Mouse (Mus musculus): ENCODE measurements around the gene Kti12. TPM values are rescaled to one million over a fixed set of nuclear protein-coding genes. Genes with fewer than 3 reads are reported as not detected.

The Kti12 gene
- polyA plus RNA-seq (2016; fragmentation: Nextera tagmentation; extraction: Ambion mirVana), result 65.3 and 70.6 TPM in 2 replicates

- WGBS, result under 1% methylated on average over 77 of the region's 77 CpGs
- Histone ChIP-seq H3K9me3 (no peaks in the 10 kb centered on the region), H3K36me3 (replicated peaks) (peaks cover 27% of the 10 kb centered on the region), H3K27ac (replicated peaks) (peak within 1 kb of the TSS; percentile 88), H3K4me3 (peak within 1 kb of the TSS; percentile 97), H3K4me1 (peaks cover 25% of the 10 kb centered on the region), H3K27me3 (replicated peaks; ENCODE audit: low read depth, poor library complexity, severe bottlenecking) (no peaks in the 10 kb centered on the region)
- DNase-seq (ENCODE audit: low spot score), result peak; percentile 85
These were observed at the start of gene Kti12 for GRCm38 (mm10) chr4:108847715-108848504. Gene Kti12, plus strand, starts transcription at chr4:108847785.

DNA sequence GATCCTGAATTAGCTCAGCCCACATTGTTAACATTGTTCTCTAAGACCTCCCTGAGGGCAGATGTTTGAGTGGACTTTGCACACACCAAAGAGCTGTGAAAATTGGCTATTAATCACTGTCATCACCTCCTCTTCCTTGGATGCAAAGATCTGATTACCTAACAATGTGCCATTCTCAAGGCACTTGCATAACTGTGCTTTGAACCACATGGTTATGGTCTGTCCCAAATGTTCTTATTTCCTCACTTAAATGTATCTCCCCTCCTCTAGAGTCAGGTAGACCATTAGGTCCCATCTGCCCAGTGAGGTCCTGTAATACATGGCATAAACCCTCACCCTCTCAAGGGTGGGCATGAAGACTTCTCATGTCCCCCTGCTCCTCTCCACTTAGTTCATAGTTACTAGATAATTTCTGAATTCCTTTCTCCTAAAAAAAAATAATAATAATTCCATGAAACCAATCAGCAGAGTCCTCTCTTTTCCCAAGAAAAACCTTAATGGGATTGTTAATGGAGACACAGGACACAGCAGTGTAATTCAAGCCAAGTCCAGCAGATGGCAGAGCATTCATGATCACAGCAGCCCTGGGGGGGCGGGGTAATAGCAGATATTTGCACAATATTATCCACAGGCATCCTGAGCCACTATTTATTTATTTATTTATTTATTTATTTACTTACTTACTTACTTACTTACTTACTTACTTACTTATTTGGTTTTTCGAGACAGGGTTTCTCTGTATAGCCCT, 49.3 kb upstream of the Kti12 start:
- peak; percentile 56 for DNase-seq (ENCODE audit: low spot score)
- no peaks in the 10 kb centered on the region for H3K36me3 ChIP-seq (replicated peaks)
- no peak overlapping the region for H3K4me3 ChIP-seq
- 54% methylated on average over 2 of the region's 2 CpGs for WGBS
- peaks cover 16% of the 10 kb centered on the region for H3K4me1 ChIP-seq
- H3K9me3 ChIP-seq, result no peaks in the 10 kb centered on the region
- H3K27ac ChIP-seq (replicated peaks), result no peak overlapping the region
- H3K27me3 ChIP-seq (replicated peaks; ENCODE audit: low read depth, poor library complexity, severe bottlenecking), result no peaks in the 10 kb centered on the region

DNA sequence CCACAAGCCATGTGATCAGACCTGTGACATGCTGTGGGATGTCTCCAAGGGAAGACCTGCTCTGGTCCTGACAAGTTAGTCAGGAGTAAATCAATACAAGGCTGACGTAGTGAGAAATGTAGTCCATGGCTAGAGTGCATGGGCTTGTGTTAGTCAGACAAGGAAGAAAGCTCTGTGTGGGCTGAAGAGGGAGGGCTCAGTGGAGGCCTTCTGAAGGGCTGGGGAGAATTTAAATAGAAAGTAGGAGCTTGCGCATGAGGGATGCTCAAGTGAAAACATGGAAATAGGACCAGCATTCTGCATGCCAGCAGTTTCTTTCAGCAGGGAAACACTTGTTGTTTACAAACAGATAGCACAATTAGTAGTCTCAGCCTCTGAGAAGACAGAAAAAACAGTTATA, 44.0 kb upstream of the Kti12 start:
- no peak overlapping the region for H3K27ac ChIP-seq (replicated peaks)
- H3K9me3 ChIP-seq, result no peaks in the 10 kb centered on the region
- DNase-seq (ENCODE audit: low spot score), result no peak
- H3K27me3 ChIP-seq (replicated peaks; ENCODE audit: low read depth, poor library complexity, severe bottlenecking), result no peaks in the 10 kb centered on the region
- no peak overlapping the region for H3K4me3 ChIP-seq
- no peaks in the 10 kb centered on the region; the same call in 1 of the 2 replicates for H3K4me1 ChIP-seq
- H3K36me3 ChIP-seq (replicated peaks), result no peaks in the 10 kb centered on the region
- 84% methylated on average over 2 of the region's 2 CpGs for WGBS

DNA sequence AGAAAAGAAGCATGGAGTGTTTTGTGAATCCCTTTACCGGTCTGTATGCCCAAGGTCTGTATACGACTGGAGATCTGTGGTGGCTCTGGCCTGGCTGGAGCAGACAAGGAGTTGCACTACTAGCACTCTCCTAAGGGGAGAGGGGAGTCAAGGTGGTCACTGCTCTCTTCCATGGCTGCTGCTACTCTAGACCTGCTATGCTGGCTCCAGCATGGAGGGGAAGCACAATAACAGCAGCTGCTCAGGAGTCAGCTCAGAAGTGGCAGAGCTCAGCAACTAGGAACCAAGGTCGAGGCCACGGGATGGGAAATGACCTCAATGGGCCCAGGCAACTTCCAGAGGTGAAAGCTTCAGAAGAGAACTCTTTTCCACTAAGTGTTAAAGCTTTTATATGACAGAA, 36.4 kb upstream of the Kti12 start:
- Histone ChIP-seq H3K27me3 (replicated peaks; ENCODE audit: low read depth, poor library complexity, severe bottlenecking) (no peaks in the 10 kb centered on the region), H3K9me3 (no peaks in the 10 kb centered on the region), H3K36me3 (replicated peaks) (peaks cover 20% of the 10 kb centered on the region), H3K4me3 (no peak overlapping the region), H3K4me1 (no peaks in the 10 kb centered on the region), H3K27ac (replicated peaks) (no peak overlapping the region)
- WGBS, result 59% methylated on average over 4 of the region's 4 CpGs
- DNase-seq (ENCODE audit: low spot score), result no peak

DNA sequence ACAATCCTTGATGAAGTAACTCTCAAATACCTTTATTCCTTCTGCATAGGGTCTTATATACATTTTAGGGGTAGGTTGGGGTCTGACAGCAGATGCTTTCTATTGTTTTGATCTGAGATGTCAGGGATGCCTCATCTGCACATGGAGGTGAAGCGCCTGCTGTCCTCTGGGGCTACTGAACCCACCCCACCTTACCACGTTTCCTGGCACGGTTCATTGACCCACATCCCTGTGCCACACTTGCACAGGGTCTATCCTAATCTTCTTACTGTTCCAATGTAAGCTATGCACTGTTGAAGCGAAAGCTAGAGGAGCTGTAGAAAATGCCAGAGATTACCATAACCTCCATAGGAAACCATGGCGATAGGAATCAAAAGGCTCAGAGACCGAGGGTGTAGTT, 36.0 kb upstream of the Kti12 start:
- H3K27ac ChIP-seq (replicated peaks), result no peak overlapping the region
- H3K9me3 ChIP-seq, result no peaks in the 10 kb centered on the region
- peaks cover 20% of the 10 kb centered on the region for H3K36me3 ChIP-seq (replicated peaks)
- H3K4me3 ChIP-seq, result no peak overlapping the region
- no peak for DNase-seq (ENCODE audit: low spot score)
- H3K27me3 ChIP-seq (replicated peaks; ENCODE audit: low read depth, poor library complexity, severe bottlenecking), result no peaks in the 10 kb centered on the region
- WGBS, result 76% methylated on average over 6 of the region's 6 CpGs
- no peaks in the 10 kb centered on the region for H3K4me1 ChIP-seq

- Histone ChIP-seq H3K9me3 (no peaks in the 10 kb centered on the region), H3K27me3 (replicated peaks; ENCODE audit: low read depth, poor library complexity, severe bottlenecking) (no peaks in the 10 kb centered on the region), H3K27ac (replicated peaks) (no peak overlapping the region), H3K4me3 (no peak overlapping the region), H3K4me1 (no peaks in the 10 kb centered on the region), H3K36me3 (replicated peaks) (peaks cover 97% of the 10 kb centered on the region)
- no peak for DNase-seq (ENCODE audit: low spot score)
- 96% methylated on average over 3 of the region's 3 CpGs for WGBS
These were observed 21.9 kb upstream of the Kti12 start for GRCm38 (mm10) chr4:108825677-108826076.

GRCm38 (mm10) chr4:108826096-108826495, 21.5 kb upstream of the Kti12 start:
- no peaks in the 10 kb centered on the region for H3K9me3 ChIP-seq
- WGBS, result 92% methylated on average over 1 of the region's 1 CpGs
- no peak overlapping the region for H3K27ac ChIP-seq (replicated peaks)
- H3K36me3 ChIP-seq (replicated peaks), result peaks cover 92% of the 10 kb centered on the region
- no peak for DNase-seq (ENCODE audit: low spot score)
- H3K4me1 ChIP-seq, result no peaks in the 10 kb centered on the region
- H3K27me3 ChIP-seq (replicated peaks; ENCODE audit: low read depth, poor library complexity, severe bottlenecking), result no peaks in the 10 kb centered on the region
- no peak overlapping the region for H3K4me3 ChIP-seq

- WGBS, result 93% methylated on average over 2 of the region's 2 CpGs
- Histone ChIP-seq H3K36me3 (replicated peaks) (peaks cover 87% of the 10 kb centered on the region), H3K27ac (replicated peaks) (no peak overlapping the region), H3K9me3 (no peaks in the 10 kb centered on the region), H3K4me3 (no peak overlapping the region), H3K27me3 (replicated peaks; ENCODE audit: low read depth, poor library complexity, severe bottlenecking) (no peaks in the 10 kb centered on the region), H3K4me1 (peaks cover 5% of the 10 kb centered on the region)
- no peak for DNase-seq (ENCODE audit: low spot score)
These were observed 20.9 kb upstream of the Kti12 start for GRCm38 (mm10) chr4:108826643-108827042.

DNA sequence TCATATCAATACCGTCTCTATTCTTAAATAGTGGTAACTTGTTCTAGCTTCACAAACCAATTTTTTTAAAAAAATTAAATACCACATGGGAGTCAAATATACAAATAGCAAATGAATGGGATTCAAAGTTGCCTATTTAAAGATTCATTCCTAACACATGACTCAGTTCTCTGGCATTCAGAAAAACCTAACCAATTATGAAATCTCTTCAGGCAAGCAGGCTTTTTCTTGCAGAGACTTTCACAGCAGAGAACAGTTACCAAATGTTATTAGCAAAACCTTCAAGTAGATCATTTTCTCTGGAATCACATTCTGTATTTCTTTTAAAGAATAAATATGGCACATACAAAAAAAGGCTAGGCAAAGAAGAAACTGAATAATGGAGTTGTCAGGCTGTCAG, 16.9 kb upstream of the Kti12 start:
- 91% methylated on average over 1 of the region's 1 CpGs for WGBS
- DNase-seq (ENCODE audit: low spot score), result no peak
- Histone ChIP-seq H3K4me3 (no peak overlapping the region), H3K9me3 (no peaks in the 10 kb centered on the region), H3K27ac (replicated peaks) (no peak overlapping the region), H3K27me3 (replicated peaks; ENCODE audit: low read depth, poor library complexity, severe bottlenecking) (no peaks in the 10 kb centered on the region), H3K4me1 (peaks cover 19% of the 10 kb centered on the region), H3K36me3 (replicated peaks) (peaks cover 46% of the 10 kb centered on the region)

DNA sequence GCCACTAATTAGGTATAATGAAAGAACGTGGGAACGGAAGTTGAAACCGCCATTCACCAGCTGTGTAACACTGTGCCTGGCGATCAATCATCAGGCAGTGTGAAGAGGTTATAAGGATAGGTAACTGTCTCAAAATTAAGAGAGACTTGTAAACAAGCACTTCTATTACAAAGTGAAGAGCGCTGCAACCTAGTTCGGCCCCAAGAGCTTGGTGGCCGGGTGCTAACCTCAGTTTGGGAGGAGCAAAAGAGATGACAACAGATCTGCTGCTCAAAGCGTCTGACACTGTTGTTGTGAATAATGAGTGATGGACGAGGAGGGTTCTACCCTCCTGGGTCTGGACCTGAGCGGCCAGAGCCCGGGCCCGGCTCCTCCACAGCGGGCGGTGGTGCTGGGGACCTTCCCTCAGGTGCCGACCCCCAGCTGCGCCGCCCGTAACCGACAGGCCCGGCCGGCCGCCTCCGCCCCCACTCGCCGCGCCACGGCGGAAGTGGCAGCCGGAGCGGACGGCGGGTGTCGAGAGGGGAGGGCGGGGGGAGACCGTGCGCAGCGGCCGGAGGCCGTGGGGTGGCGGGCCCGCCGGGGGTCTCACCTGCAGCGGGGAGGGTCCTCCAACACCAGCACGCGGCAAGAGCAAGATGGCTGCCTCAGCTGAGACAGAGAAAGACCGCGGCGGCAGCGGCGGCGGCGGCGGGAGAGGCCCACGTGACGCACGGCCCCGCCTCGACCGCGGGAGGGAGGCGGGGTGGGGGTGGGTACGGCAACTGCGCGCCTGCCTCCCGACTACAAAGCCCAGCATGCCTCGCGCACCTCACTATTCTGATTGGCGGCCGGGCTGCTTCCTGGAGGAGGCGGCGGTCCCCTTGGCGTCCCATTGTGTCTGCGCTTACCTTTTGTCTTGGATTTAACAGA, 14.4 kb upstream of the Kti12 start, which contains the start of gene Btf3l4:
Btf3l4 (minus strand) TSS at position 699 of the 912 bp plus-strand sequence.
- WGBS, result under 1% methylated on average over 73 of the region's 73 CpGs
- H3K4me1 ChIP-seq, result peaks cover 29% of the 10 kb centered on the region

GRCm38 (mm10) chr4:108833828-108834114, 13.8 kb upstream of the Kti12 start:
- H3K36me3 ChIP-seq (replicated peaks), result peaks cover 16% of the 10 kb centered on the region
- DNase-seq (ENCODE audit: low spot score), result no peak
- H3K27ac ChIP-seq (replicated peaks), result peak overlapping the region; percentile 100
- H3K9me3 ChIP-seq, result no peaks in the 10 kb centered on the region
- H3K4me3 ChIP-seq, result peak overlapping the region; percentile 97
- H3K27me3 ChIP-seq (replicated peaks; ENCODE audit: low read depth, poor library complexity, severe bottlenecking), result no peaks in the 10 kb centered on the region
- WGBS, result 0% methylated on average over 6 of the region's 6 CpGs
- peaks cover 29% of the 10 kb centered on the region for H3K4me1 ChIP-seq

More for the DNA sequence above, 14.4 kb upstream of the Kti12 start, which contains the start of gene Btf3l4:
- Histone ChIP-seq H3K4me3 (peak within 1 kb of the TSS; percentile 97), H3K9me3 (no peaks in the 10 kb centered on the region), H3K27ac (replicated peaks) (peak within 1 kb of the TSS; percentile 100), H3K27me3 (replicated peaks; ENCODE audit: low read depth, poor library complexity, severe bottlenecking) (no peaks in the 10 kb centered on the region), H3K36me3 (replicated peaks) (peaks cover 22% of the 10 kb centered on the region)
- peak; percentile 99 for DNase-seq (ENCODE audit: low spot score)
